Mouse (Mus musculus): ENCODE results near the gene Lbhd1. TPM values are rescaled to one million over a fixed set of nuclear protein-coding genes. Genes with fewer than 3 reads are reported as not detected.

Gene Lbhd1
- total and polyA plus RNA-seq, 2 experiments from 2014 or later: 0.65 to 30.3 TPM

- Histone ChIP-seq H3K9ac (replicated peaks; ENCODE audit: low read depth, low read length) (0 out of 2 replicates have a peak overlapping the region, but pooled peaks have one; percentile 81), H3K27ac (ENCODE audit: low read depth) (no peak overlapping the region), H3K4me3 (ENCODE audit: low read depth, low read length) (no peak overlapping the region), H3K27me3 (ENCODE audit: control insufficient read depth, insufficient read depth, low read length) (no peaks in the 10 kb centered on the region), H3K4me2 (ENCODE audit: low read depth, low read length) (peak overlapping the region; percentile 90; the same call in 1 of the 2 replicates), H3K36me3 (replicated peaks; ENCODE audit: control insufficient read depth, insufficient read depth, low read length) (peaks cover 28% of the 10 kb centered on the region), H3K9me3 (replicated peaks; ENCODE audit: control insufficient read depth, low read length) (no peaks in the 10 kb centered on the region), H3K4me1 (ENCODE audit: control insufficient read depth, insufficient read depth) (peaks cover 15% of the 10 kb centered on the region)
- DNase-seq (ENCODE audit: low spot score) (no peak), ATAC-seq (ENCODE audit: insufficient read depth, low read depth) (no peak)
- 70% methylated on average over 9 of the region's 9 CpGs for WGBS
- no peak for TF ChIP-seq EP300 (IDR thresholded peaks at IDR 0.05; ENCODE audit: low read depth)
- TF ChIP-seq CTCF (IDR thresholded peaks at IDR 0.05; ENCODE audit: low read depth): no peak
Observed at GRCm38 (mm10) chr19:8921741-8922140, 38.2 kb downstream of the Lbhd1 start.

- Histone ChIP-seq H3K4me2 (ENCODE audit: low read depth, low read length) (no peak overlapping the region), H3K9ac (replicated peaks; ENCODE audit: low read depth, low read length) (no peak overlapping the region), H3K27me3 (ENCODE audit: control insufficient read depth, insufficient read depth, low read length) (no peaks in the 10 kb centered on the region), H3K9me3 (replicated peaks; ENCODE audit: control insufficient read depth, low read length) (no peaks in the 10 kb centered on the region), H3K36me3 (replicated peaks; ENCODE audit: control insufficient read depth, insufficient read depth, low read length) (peaks cover 40% of the 10 kb centered on the region), H3K4me1 (ENCODE audit: control insufficient read depth, insufficient read depth) (peaks cover 10% of the 10 kb centered on the region; the same call in 1 of the 2 replicates), H3K4me3 (ENCODE audit: low read depth, low read length) (no peak overlapping the region), H3K27ac (ENCODE audit: low read depth) (no peak overlapping the region)
- 78% methylated on average over 2 of the region's 2 CpGs for WGBS
- no peak for ATAC-seq (ENCODE audit: insufficient read depth, low read depth)
- DNase-seq (ENCODE audit: low spot score): no peak
- no peak for TF ChIP-seq EP300 (IDR thresholded peaks at IDR 0.05; ENCODE audit: low read depth)
Observed at GRCm38 (mm10) chr19:8926766-8927165, 43.2 kb downstream of the Lbhd1 start.

GRCm38 (mm10) chr19:8927891-8928525 lies 44.5 kb downstream of the Lbhd1 start:
- WGBS: 85% methylated on average over 12 of the region's 12 CpGs
- TF ChIP-seq CTCF (IDR thresholded peaks at IDR 0.05; ENCODE audit: low read depth) (no peak), EP300 (IDR thresholded peaks at IDR 0.05; ENCODE audit: low read depth) (no peak)
- no peak for DNase-seq (ENCODE audit: low spot score)
- no peaks in the 10 kb centered on the region for H3K9me3 ChIP-seq (replicated peaks; ENCODE audit: control insufficient read depth, low read length)
- no peak overlapping the region for H3K9ac ChIP-seq (replicated peaks; ENCODE audit: low read depth, low read length)
- H3K27ac ChIP-seq (ENCODE audit: low read depth): no peak overlapping the region
- 0 out of 2 replicates have a peak, but pooled peaks cover 9% of the 10 kb centered on the region for H3K4me1 ChIP-seq (ENCODE audit: control insufficient read depth, insufficient read depth)
- no peak overlapping the region for H3K4me2 ChIP-seq (ENCODE audit: low read depth, low read length)
- no peak overlapping the region for H3K4me3 ChIP-seq (ENCODE audit: low read depth, low read length)
- H3K36me3 ChIP-seq (replicated peaks; ENCODE audit: control insufficient read depth, insufficient read depth, low read length): peaks cover 39% of the 10 kb centered on the region
- H3K27me3 ChIP-seq (ENCODE audit: control insufficient read depth, insufficient read depth, low read length): no peaks in the 10 kb centered on the region
- ATAC-seq (ENCODE audit: insufficient read depth, low read depth): no peak

DNA sequence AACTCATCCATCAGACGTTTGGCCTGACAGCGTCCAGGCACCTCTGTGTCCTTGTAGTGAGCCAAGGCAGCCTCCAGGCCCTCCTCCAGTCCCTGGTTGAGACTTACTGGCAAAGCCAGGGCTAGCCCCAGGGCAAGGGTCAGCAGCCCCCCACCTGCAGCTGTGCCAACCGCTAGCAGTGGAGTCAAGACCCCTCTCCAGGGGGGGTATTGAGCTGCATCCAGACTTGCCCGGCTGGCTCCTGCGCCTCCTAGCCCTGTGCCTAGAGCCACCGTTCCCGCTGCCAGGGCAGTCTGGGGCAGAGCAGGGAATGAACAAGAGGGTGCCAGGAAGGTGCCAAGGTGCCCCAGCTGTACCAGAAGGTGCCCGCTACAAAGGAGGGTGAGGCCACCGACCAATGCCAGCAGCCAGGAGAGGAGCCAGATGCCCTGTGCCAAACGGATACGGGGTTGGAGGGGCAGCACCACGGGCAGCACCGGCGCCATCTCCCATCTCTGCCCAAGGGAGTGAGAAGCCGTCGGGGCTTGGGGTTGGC lies 45.2 kb downstream of the Lbhd1 start:
- Histone ChIP-seq H3K4me1 (ENCODE audit: control insufficient read depth, insufficient read depth) (0 out of 2 replicates have a peak, but pooled peaks cover 9% of the 10 kb centered on the region), H3K4me2 (ENCODE audit: low read depth, low read length) (peak overlapping the region; percentile 89), H3K27ac (ENCODE audit: low read depth) (peak overlapping the region; percentile 82; the same call in 1 of the 2 replicates), H3K27me3 (ENCODE audit: control insufficient read depth, insufficient read depth, low read length) (no peaks in the 10 kb centered on the region), H3K36me3 (replicated peaks; ENCODE audit: control insufficient read depth, insufficient read depth, low read length) (peaks cover 31% of the 10 kb centered on the region), H3K4me3 (ENCODE audit: low read depth, low read length) (peak overlapping the region; percentile 74), H3K9me3 (replicated peaks; ENCODE audit: control insufficient read depth, low read length) (no peaks in the 10 kb centered on the region), H3K9ac (replicated peaks; ENCODE audit: low read depth, low read length) (peak overlapping the region; percentile 80)
- no peak for TF ChIP-seq CTCF (IDR thresholded peaks at IDR 0.05; ENCODE audit: low read depth)
- TF ChIP-seq EP300 (IDR thresholded peaks at IDR 0.05; ENCODE audit: low read depth): no peak
- no peak for DNase-seq (ENCODE audit: low spot score)
- 20% methylated on average over 16 of the region's 16 CpGs for WGBS
- no peak; the same call in 1 of the 2 replicates for ATAC-seq (ENCODE audit: insufficient read depth, low read depth)

DNA sequence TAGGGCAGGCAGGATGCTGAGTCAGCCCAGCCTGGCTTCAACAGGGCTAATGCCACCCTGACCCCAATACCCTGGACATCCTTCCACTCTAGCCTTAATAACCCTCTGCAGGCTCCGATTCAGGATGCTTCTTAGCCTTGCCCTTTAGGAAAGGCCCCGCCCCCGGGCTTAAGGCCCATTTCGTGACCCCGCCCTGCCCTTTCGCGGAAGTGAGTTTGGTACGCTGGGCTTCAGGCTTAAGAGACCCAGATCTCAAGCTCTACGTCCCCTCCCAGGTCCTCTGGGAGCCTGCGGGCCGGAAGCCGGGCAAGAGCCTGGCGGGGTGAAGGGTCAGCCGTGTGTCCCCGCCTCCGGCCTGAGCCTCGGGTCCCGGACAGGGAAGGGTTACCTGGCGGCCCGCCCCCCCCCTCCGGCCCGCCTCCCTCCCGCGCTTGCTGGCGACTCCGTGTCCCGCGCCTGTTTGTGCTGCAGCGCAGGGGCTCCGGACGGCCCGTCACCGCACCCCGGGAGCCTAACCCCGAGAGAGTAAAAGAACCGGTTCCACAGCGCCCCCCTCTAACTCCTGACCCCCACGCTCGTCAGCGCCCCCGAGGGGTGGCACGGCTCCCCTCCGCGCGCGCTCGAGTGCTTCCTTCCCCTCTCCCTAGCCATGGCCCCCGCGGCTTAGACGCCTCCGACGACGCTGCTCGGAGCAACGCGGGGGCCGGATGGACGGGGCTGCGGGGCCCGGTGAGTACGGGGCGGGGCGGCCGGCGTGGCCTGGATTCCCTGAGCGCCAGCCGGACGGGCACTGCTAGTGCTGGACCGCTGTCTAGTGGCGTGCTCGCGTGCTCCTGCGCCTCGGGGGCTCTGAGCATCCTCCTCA lies 45.9 kb downstream of the Lbhd1 start, which contains the start of the genes Rom1 and Eml3:
Rom1 (minus strand) TSS at position 133 of the 865 bp plus-strand sequence.
Eml3 (plus strand) TSS at position 329 of the 865 bp plus-strand sequence.
- peak within 1 kb of the TSS; percentile 74 for H3K4me3 ChIP-seq (ENCODE audit: low read depth, low read length)
- H3K4me2 ChIP-seq (ENCODE audit: low read depth, low read length): peak within 1 kb of the TSS; percentile 89
- peaks cover 35% of the 10 kb centered on the region for H3K36me3 ChIP-seq (replicated peaks; ENCODE audit: control insufficient read depth, insufficient read depth, low read length)
- H3K27me3 ChIP-seq (ENCODE audit: control insufficient read depth, insufficient read depth, low read length): no peaks in the 10 kb centered on the region
- ATAC-seq (ENCODE audit: insufficient read depth, low read depth) (peak; percentile 83), DNase-seq (ENCODE audit: low spot score) (peak; percentile 79)
- peak within 1 kb of the TSS; percentile 82 for H3K27ac ChIP-seq (ENCODE audit: low read depth)
- TF ChIP-seq CTCF (IDR thresholded peaks at IDR 0.05; ENCODE audit: low read depth): no peak; the same call in 1 of the 2 replicates
- TF ChIP-seq EP300 (IDR thresholded peaks at IDR 0.05; ENCODE audit: low read depth): no peak
- 0 out of 2 replicates have a peak, but pooled peaks cover 9% of the 10 kb centered on the region for H3K4me1 ChIP-seq (ENCODE audit: control insufficient read depth, insufficient read depth)
- no peaks in the 10 kb centered on the region for H3K9me3 ChIP-seq (replicated peaks; ENCODE audit: control insufficient read depth, low read length)
- peak within 1 kb of the TSS; percentile 80 for H3K9ac ChIP-seq (replicated peaks; ENCODE audit: low read depth, low read length)
- under 1% methylated on average over 66 of the region's 74 CpGs for WGBS
